Mouse (Mus musculus) heart, embryonic 16.5 days (tissue): Measurements from ENCODE around the gene Reep3. TPM values are rescaled to one million over a fixed set of nuclear protein-coding genes. Genes with fewer than 3 reads are reported as not detected.

ENCODE experiments used
- ATAC-seq: fragments of 200-750 bp; cut with Nextera tagmentation; replicated peaks from 2 replicates; pipeline ENCODE4 v1.8.0; 2017; ENCODE audit warnings: moderate number of reproducible peaks; ENCODE audit not compliant: insufficient read depth, low FRiP score; ENCODE audit errors: extremely low read depth
- H3K27ac ChIP-seq: fragments of 300-500 bp; sonication (generic); 2 replicates; pipeline ENCODE4 v1.5.1; 2014; ENCODE audit warnings: mild to moderate bottlenecking, low read length, control low read depth, moderate library complexity
- H3K27me3 ChIP-seq: fragments of 300-500 bp; sonication (generic); 2 replicates; pipeline ENCODE4 v1.6.1; 2014; ENCODE audit warnings: low read length, mixed read lengths; ENCODE audit not compliant: control insufficient read depth, insufficient read depth
- H3K36me3 ChIP-seq: fragments of 300-500 bp; sonication (generic); 2 replicates; pipeline ENCODE4 v1.6.1; 2014; ENCODE audit not compliant: control insufficient read depth, insufficient read depth
- H3K4me1 ChIP-seq: fragments of 300-500 bp; sonication (generic); 2 replicates; pipeline ENCODE4 v1.6.1; 2014; ENCODE audit warnings: low read length, mixed read lengths; ENCODE audit not compliant: control insufficient read depth, insufficient read depth
- H3K4me2 ChIP-seq: fragments of 300-500 bp; sonication (generic); 2 replicates; pipeline ENCODE4 v1.6.1; 2014; ENCODE audit warnings: low read depth, mild to moderate bottlenecking, control low read depth, low read length
- H3K4me3 ChIP-seq: fragments of 300-500 bp; sonication (generic); 2 replicates; pipeline ENCODE4 v1.5.1; 2014; ENCODE audit warnings: mild to moderate bottlenecking, control low read depth, low read length
- H3K9ac ChIP-seq: fragments of 300-500 bp; sonication (generic); 2 replicates; pipeline ENCODE4 v1.6.1; 2014; ENCODE audit warnings: low read length, control low read depth
- H3K9me3 ChIP-seq: fragments of 300-500 bp; sonication (generic); replicated peaks from 2 replicates; pipeline ENCODE4 v1.6.1; 2016; ENCODE audit warnings: low read length; ENCODE audit not compliant: control insufficient read depth
- WGBS: fragments of 180-500 bp; shearing (Covaris S2); extraction: QIAGEN DNeasy Blood & Tissue Kit; methylation state at CpG from one replicate; pipeline ENCODE4 v1.1.7; 2014; 5-methylcytosine and 5-hydroxymethylcytosine counted together
- polyA plus RNA-seq: library from polyadenylated mRNA; unstranded; fragments of >200 nt; fragmentation: Nextera tagmentation; extraction: Ambion mirVana; gene quantifications from 2 replicates; pipeline ENCODE4 v1.2.1, GENCODE M21; 2015

Reep3 gene
- polyA plus RNA-seq, 1 experiment from 2014 or later = 29.7 TPM

DNA sequence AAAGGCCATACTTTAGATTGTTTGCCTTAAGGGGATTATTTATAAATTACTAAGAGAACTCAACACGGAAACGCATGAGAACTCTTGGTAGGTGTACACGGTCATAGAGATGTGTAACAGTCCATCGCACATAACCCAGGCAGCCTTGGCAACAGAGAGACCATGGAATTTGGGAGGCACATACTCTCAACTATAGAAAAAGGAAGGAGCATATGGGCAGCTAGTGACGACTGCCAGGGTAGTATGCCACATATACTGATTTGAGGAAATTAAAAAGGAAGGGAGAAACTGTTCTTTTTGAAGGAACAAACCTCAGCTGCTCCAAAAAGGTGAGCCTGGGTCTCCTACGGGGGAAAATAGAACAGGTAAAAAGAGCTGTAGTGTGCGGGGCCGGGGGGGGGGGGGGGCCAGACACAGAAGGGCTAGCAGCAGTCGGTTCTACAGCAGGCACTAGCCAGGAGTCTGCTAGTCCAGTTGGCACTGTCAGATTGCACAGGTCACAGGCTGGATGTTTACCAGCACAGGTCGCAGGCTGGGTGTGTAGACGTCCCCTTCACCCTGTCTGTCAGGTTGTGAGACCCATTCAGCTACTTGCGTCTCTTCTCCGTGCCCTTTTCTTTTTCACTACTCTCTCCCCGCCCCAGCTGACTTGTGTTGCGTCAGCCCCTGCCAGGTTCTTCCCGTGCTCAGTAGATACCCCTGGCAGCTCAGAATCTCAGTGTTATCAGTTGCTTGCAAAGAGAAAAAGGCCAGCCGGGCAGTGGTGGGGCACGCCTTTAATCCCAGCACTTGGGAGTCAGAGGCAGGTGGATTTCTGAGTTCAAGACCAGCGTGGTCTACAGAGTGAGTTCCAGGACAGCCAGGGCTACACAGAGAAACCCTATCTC, 8.8 kb upstream of the Reep3 start:
- no peaks in the 10 kb centered on the region; the same call in 1 of the 2 replicates for H3K36me3 ChIP-seq
- H3K27ac ChIP-seq = no peak overlapping the region
- 0 out of 2 replicates have a peak, but pooled peaks have one; percentile 20 for ATAC-seq
- no peak overlapping the region for H3K4me3 ChIP-seq
- no peak overlapping the region for H3K4me2 ChIP-seq
- H3K9me3 ChIP-seq = no peaks in the 10 kb centered on the region
- H3K4me1 ChIP-seq = peaks cover 78% of the 10 kb centered on the region
- no peak overlapping the region for H3K9ac ChIP-seq
- H3K27me3 ChIP-seq = no peaks in the 10 kb centered on the region
- WGBS = 47% methylated on average over 19 of the region's 19 CpGs

DNA sequence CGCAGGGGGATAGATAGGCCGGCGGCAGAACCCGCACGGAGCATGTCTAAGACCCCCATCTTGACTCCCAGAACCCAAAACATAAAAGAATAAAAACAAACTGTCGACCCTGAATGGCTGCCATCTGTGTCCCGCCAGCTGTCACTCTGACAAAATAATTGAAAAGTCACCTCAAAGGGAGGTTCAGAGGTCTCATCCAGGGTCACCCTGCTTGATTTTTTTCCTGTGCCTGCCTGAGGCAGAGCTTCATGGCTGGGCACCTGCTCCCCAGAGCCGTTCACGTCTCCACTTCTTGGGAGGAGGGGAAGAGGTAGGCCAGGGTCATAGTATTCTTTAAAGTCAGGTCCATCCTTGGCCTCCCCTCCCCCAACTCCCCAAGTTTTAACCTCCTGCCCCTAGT, 7.8 kb upstream of the Reep3 start:
- Histone ChIP-seq H3K4me3 (no peak overlapping the region), H3K9me3 (no peaks in the 10 kb centered on the region), H3K4me2 (peak overlapping the region; percentile 46), H3K36me3 (no peaks in the 10 kb centered on the region; the same call in 1 of the 2 replicates), H3K27ac (peak overlapping the region; percentile 9; the same call in 1 of the 2 replicates), H3K4me1 (peaks cover 86% of the 10 kb centered on the region), H3K27me3 (no peaks in the 10 kb centered on the region), H3K9ac (no peak overlapping the region)
- no peak for ATAC-seq
- 23% methylated on average over 9 of the region's 9 CpGs for WGBS

GRCm38 (mm10) chr10:67100831-67101251, 4.1 kb upstream of the Reep3 start:
- Histone ChIP-seq H3K4me2 (no peak overlapping the region), H3K9me3 (no peaks in the 10 kb centered on the region)

DNA sequence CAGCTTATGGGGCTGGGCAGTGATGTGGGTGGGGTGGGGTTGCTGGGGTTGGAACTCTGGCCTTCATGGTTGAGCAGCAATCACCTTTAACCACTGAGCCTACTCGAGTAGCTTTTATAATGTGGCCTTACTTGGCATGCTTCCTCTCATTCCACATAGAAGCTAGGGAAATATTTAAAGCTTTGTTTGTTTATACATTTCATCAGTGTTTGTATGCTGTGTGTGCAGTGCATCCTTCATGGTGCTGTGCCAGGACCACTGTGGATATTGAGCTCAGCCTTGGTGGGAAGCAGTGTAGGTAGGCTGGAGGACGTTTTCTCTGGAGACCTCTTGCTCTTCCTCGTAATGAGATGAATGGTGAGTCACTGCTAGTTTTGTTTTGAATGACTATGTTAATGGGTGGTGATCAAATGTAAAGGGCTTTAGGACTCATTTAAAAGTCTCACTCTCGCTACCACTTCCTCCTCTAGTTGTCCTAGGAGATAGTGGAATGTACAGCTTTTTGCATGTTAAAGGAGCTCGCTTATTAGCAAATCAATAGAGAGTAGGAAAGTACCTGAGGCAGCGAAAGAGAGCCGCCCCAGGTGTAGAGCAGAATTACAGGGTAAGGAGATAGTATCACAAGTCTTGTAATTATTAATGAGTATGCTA, 3.4 kb upstream of the Reep3 start:
- Histone ChIP-seq H3K9ac (no peak overlapping the region), H3K4me3 (no peak overlapping the region), H3K4me2 (no peak overlapping the region), H3K27me3 (no peaks in the 10 kb centered on the region), H3K9me3 (no peaks in the 10 kb centered on the region), H3K36me3 (no peaks in the 10 kb centered on the region), H3K4me1 (peaks cover 72% of the 10 kb centered on the region), H3K27ac (no peak overlapping the region)
- 61% methylated on average over 7 of the region's 7 CpGs for WGBS
- no peak for ATAC-seq

More at GRCm38 (mm10) chr10:67100831-67101251, 4.1 kb upstream of the Reep3 start:
- no peaks in the 10 kb centered on the region for H3K27me3 ChIP-seq
- no peaks in the 10 kb centered on the region for H3K36me3 ChIP-seq
- H3K4me3 ChIP-seq = no peak overlapping the region
- 49% methylated on average over 9 of the region's 9 CpGs for WGBS
- no peak for ATAC-seq
- peaks cover 76% of the 10 kb centered on the region for H3K4me1 ChIP-seq
- H3K27ac ChIP-seq = no peak overlapping the region
- no peak overlapping the region for H3K9ac ChIP-seq

DNA sequence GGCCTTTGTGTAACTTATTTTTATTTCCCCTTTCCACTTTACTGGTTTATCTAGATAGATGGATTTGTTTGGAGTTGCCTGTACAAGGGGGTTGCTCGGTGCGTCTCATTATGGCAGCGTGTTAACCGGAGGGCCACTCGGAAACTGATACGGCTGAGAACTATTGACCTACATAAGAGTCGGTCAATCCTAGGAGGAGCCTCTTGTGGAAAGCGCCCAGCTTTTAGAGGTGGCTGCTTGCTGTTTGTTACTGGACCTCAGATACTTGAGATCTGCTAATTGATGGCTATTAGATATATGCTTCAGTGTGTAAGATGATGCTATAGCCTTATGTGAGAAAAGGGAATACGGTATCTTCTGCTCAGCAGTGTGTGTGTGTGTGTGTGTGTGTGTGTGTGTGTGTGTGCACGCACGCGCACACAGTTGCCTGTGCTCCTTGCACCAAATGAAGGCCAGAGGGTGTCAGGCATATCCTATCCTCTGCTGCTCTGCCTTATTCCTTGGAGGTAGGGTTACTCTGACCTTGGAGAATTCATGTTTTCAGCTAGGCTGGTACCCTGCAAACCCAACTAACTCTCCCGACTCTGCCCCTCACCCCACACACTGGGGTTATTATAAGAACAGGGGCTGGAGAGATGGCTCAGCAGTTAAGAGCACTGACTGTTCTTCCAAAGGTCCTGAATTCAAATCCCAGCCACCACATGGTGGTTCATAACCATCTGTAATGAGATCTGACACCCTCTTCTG, 2.6 kb upstream of the Reep3 start:
- Histone ChIP-seq H3K27ac (peak overlapping the region; percentile 99), H3K9ac (peak overlapping the region; percentile 58), H3K9me3 (no peaks in the 10 kb centered on the region), H3K4me1 (peaks cover 67% of the 10 kb centered on the region), H3K4me2 (peak overlapping the region; percentile 75), H3K4me3 (peak overlapping the region; percentile 92), H3K36me3 (no peaks in the 10 kb centered on the region), H3K27me3 (no peaks in the 10 kb centered on the region)
- no peak for ATAC-seq
- 47% methylated on average over 13 of the region's 13 CpGs for WGBS

DNA sequence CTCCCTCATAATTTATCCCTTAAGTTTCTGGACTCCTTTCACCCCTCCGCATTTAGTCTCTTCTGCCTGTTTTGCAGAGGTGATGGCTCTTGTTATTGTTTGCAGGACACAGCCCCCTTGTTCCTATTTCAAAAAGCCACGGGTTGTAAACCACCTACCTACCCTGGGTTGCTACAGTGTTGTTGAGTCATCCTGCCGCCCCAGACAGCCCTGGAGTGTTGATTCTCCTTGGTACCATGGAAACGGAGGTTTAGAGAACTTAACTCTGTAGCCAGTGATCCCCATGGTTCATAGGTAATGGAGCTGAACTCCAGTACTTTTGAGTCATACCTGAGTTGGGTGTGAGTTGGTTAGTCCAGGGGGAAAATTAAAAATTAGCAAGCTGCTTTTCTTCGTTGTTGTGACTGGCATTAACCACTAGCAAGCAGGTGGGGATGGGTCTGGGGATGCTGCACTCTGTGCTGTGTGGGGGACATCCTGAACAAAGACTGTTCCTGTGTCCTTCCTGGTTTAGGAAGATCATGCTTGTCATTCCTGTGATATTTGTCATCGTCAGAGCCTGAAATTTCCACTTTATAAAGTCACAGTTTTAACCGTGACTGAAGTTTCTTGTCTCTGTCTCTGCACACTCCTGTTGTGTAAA, 1.8 kb upstream of the Reep3 start:
- no peaks in the 10 kb centered on the region for H3K36me3 ChIP-seq
- H3K4me2 ChIP-seq = peak overlapping the region; percentile 75
- H3K27me3 ChIP-seq = no peaks in the 10 kb centered on the region
- 16% methylated on average over 7 of the region's 7 CpGs for WGBS
- H3K9ac ChIP-seq = peak overlapping the region; percentile 100
- H3K4me1 ChIP-seq = peaks cover 59% of the 10 kb centered on the region
- no peaks in the 10 kb centered on the region for H3K9me3 ChIP-seq
- peak overlapping the region; percentile 92 for H3K4me3 ChIP-seq
- ATAC-seq = no peak
- H3K27ac ChIP-seq = peak overlapping the region; percentile 99

- Histone ChIP-seq H3K27me3 (no peaks in the 10 kb centered on the region), H3K4me3 (peak overlapping the region; percentile 92), H3K4me2 (peak overlapping the region; percentile 75), H3K27ac (peak overlapping the region; percentile 99), H3K9me3 (no peaks in the 10 kb centered on the region), H3K36me3 (no peaks in the 10 kb centered on the region), H3K4me1 (peaks cover 50% of the 10 kb centered on the region), H3K9ac (peak overlapping the region; percentile 100)
- ATAC-seq = no peak
- whole genome bisulfite sequencing = 3% methylated on average over 15 of the region's 15 CpGs
These were observed 849 bp upstream of the Reep3 start for GRCm38 (mm10) chr10:67097437-67098150.
